Mouse (Mus musculus) G1E (cell line): Measurements from ENCODE around the gene Trappc6b. TPM values are rescaled to one million over a fixed set of nuclear protein-coding genes. Genes with fewer than 3 reads are reported as not detected.

Experiments used
- ATAC-seq: 2 replicates; pipeline ENCODE4 v1.8.0; 2016; ENCODE audit warnings: mild to moderate bottlenecking; ENCODE audit not compliant: insufficient number of reproducible peaks, poor library complexity, low FRiP score, severe bottlenecking; ENCODE audit errors: extremely low read depth
- DNase-seq: peaks from one replicate; pipeline ENCODE4 v3.0.0; 2012; ENCODE audit warnings: low spot score
- H3K27me3 ChIP-seq: 2 replicates; pipeline ENCODE4 v1.6.1; 2012; ENCODE audit warnings: mild to moderate bottlenecking, low read length, inconsistent platforms; ENCODE audit not compliant: insufficient read depth
- H3K36me3 ChIP-seq: replicated peaks from 2 replicates; pipeline ENCODE3; 2012; ENCODE audit warnings: mild to moderate bottlenecking, inconsistent platforms
- H3K4me1 ChIP-seq: 2 replicates; pipeline ENCODE4 v1.6.1; 2012; ENCODE audit warnings: low read depth, low read length, inconsistent platforms, mixed read lengths; ENCODE audit not compliant: insufficient read depth
- H3K4me3 ChIP-seq: 2 replicates; pipeline ENCODE4 v1.5.1; 2012; ENCODE audit warnings: low read depth, mild to moderate bottlenecking, inconsistent platforms, low read length, moderate library complexity, mixed read lengths
- H3K9me3 ChIP-seq: replicated peaks from 2 replicates; pipeline ENCODE4 v1.6.1; 2012; ENCODE audit warnings: inconsistent platforms
- CTCF ChIP-seq: IDR thresholded peaks from 2 replicates; pipeline ENCODE4 v1.5.1; 2012; ENCODE audit warnings: low read depth, low read length, inconsistent platforms, mixed read lengths
- GATA1 ChIP-seq: IDR thresholded peaks from 2 replicates; pipeline ENCODE4 v1.6.1; 2012; ENCODE audit warnings: borderline replicate concordance, low read length, inconsistent platforms, mixed read lengths
- GATA2 ChIP-seq: IDR thresholded peaks from 2 replicates; pipeline ENCODE4 v1.6.1; 2012; ENCODE audit warnings: low read depth, low read length, inconsistent platforms, borderline replicate concordance
- POLR2AphosphoS5 ChIP-seq: IDR thresholded peaks from 2 replicates; pipeline ENCODE4 v1.6.1; 2012; ENCODE audit warnings: low read depth, low read length, inconsistent platforms; ENCODE audit not compliant: insufficient replicate concordance
- TAL1 ChIP-seq: conservative IDR thresholded peaks from 2 replicates; pipeline ENCODE4 v1.6.1; 2012; ENCODE audit warnings: low read depth, low read length, inconsistent platforms, mixed read lengths
- polyA plus RNA-seq: library from polyadenylated mRNA; stranded (reverse); fragments of >175 nt; gene quantifications from 2 replicates; pipeline ENCODE4 v1.2.3, GENCODE M21; 2012
- total RNA-seq, 2 experiments: library from RNA; stranded (forward) in 1 of 2; stranded (reverse) in 1 of 2; fragments of 200-1000 nt in 1 of 2; fragments of >200 nt in 1 of 2; fragmentation: Nextera tagmentation in 1 of 2; gene quantifications; 2 replicates each; pipeline ENCODE4 v1.2.3; 2014 to 2017

The Trappc6b gene
- total and polyA plus RNA-seq, 3 experiments = 73.2 to 108 (median 101) TPM

GRCm38 (mm10) chr12:59039971-59040844 lies 21.1 kb downstream of the Trappc6b start:
- Histone ChIP-seq H3K4me3 (peak overlapping the region; percentile 64; the same call in 1 of the 2 replicates), H3K36me3 (peaks cover 29% of the 10 kb centered on the region), H3K27me3 (no peaks in the 10 kb centered on the region), H3K9me3 (no peaks in the 10 kb centered on the region), H3K4me1 (peaks cover 30% of the 10 kb centered on the region)
- peak; percentile 78 for ATAC-seq
- peak; percentile 88 for DNase-seq
- TF ChIP-seq TAL1 (no peak), POLR2AphosphoS5 (peak; percentile 99)

GRCm38 (mm10) chr12:59039162-59039970 lies 21.9 kb downstream of the Trappc6b start:
- Histone ChIP-seq H3K36me3 (peaks cover 21% of the 10 kb centered on the region), H3K4me1 (peaks cover 25% of the 10 kb centered on the region), H3K9me3 (no peaks in the 10 kb centered on the region), H3K4me3 (peak overlapping the region; percentile 64; the same call in 1 of the 2 replicates), H3K27me3 (no peaks in the 10 kb centered on the region)
- DNase-seq (no peak), ATAC-seq (no peak)
- TF ChIP-seq POLR2AphosphoS5 = no peak

- H3K4me3 ChIP-seq = no peak overlapping the region
- ATAC-seq (peak; percentile 40), DNase-seq (no peak)
- H3K9me3 ChIP-seq = no peaks in the 10 kb centered on the region
- peaks cover 2% of the 10 kb centered on the region; the same call in 1 of the 2 replicates for H3K4me1 ChIP-seq
- peaks cover 21% of the 10 kb centered on the region for H3K36me3 ChIP-seq
- TF ChIP-seq POLR2AphosphoS5 (no peak), CTCF (0 out of 2 replicates have a peak, but pooled peaks have one; percentile 50), TAL1 (no peak), GATA1 (no peak), GATA2 (no peak)
- H3K27me3 ChIP-seq = no peaks in the 10 kb centered on the region
Observed at GRCm38 (mm10) chr12:59032101-59032500, 29.2 kb downstream of the Trappc6b start.

- DNase-seq (no peak), ATAC-seq (no peak)
- peaks cover 3% of the 10 kb centered on the region; the same call in 1 of the 2 replicates for H3K4me1 ChIP-seq
- no peaks in the 10 kb centered on the region for H3K27me3 ChIP-seq
- no peaks in the 10 kb centered on the region for H3K9me3 ChIP-seq
- TF ChIP-seq GATA1 (no peak), TAL1 (no peak), GATA2 (no peak), POLR2AphosphoS5 (no peak), CTCF (no peak)
- H3K4me3 ChIP-seq = no peak overlapping the region
- H3K36me3 ChIP-seq = peaks cover 90% of the 10 kb centered on the region
Observed at GRCm38 (mm10) chr12:59021306-59021705, 40.0 kb downstream of the Trappc6b start.

GRCm38 (mm10) chr12:59019891-59020290 lies 41.4 kb downstream of the Trappc6b start:
- no peaks in the 10 kb centered on the region for H3K9me3 ChIP-seq
- no peak overlapping the region for H3K4me3 ChIP-seq
- H3K4me1 ChIP-seq = peaks cover 3% of the 10 kb centered on the region; the same call in 1 of the 2 replicates
- DNase-seq = no peak
- H3K27me3 ChIP-seq = no peaks in the 10 kb centered on the region
- no peak for TF ChIP-seq CTCF
- TF ChIP-seq POLR2AphosphoS5 = no peak
- TF ChIP-seq GATA2 = no peak
- no peak for TF ChIP-seq GATA1
- no peak for TF ChIP-seq TAL1
- H3K36me3 ChIP-seq = peaks cover 85% of the 10 kb centered on the region
- ATAC-seq = no peak

- Histone ChIP-seq H3K9me3 (no peaks in the 10 kb centered on the region), H3K36me3 (peaks cover 72% of the 10 kb centered on the region), H3K27me3 (no peaks in the 10 kb centered on the region), H3K4me1 (peaks cover 12% of the 10 kb centered on the region; the same call in 1 of the 2 replicates), H3K4me3 (no peak overlapping the region)
- TF ChIP-seq TAL1 (no peak), CTCF (no peak), POLR2AphosphoS5 (no peak), GATA1 (no peak), GATA2 (no peak)
- ATAC-seq = no peak
- no peak for DNase-seq
Observed at GRCm38 (mm10) chr12:59017970-59018369, 43.3 kb downstream of the Trappc6b start.
